Mouse (Mus musculus) lung, postnatal 0 days (tissue): ENCODE results near the gene Crispld2.

Source experiments
- CTCF ChIP-seq: IDR thresholded peaks from 2 replicates; pipeline ENCODE4 v1.5.1; 2016; ENCODE audit warnings: antibody characterized with exemption, mild to moderate bottlenecking
- EP300 ChIP-seq: IDR thresholded peaks from 2 replicates; pipeline ENCODE4 v1.6.1; 2016; ENCODE audit warnings: antibody characterized with exemption, mild to moderate bottlenecking, control low read depth

DNA sequence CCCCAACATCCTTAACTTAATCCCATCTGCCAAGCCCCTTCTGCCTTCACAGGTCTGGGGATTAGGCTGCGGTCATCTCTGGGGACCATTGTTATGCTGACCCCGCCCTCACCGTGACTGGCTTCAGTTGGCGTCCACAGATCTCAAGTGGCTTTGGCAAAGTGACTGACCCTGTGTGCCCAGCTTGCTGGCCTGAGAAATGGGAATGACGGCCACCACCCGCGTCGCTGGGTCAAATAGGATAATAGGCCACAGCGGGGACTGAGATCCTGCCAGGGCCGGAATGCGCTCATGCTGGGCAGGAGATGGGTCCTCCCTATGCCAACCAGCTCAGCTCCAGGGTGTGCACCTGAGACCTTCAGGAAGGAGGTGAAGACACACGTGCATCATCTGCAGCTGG, 46.5 kb downstream of the Crispld2 start:
- TF ChIP-seq CTCF (no peak), EP300 (no peak)
